Mouse (Mus musculus) kidney, adult 2 months (tissue): ENCODE measurements at regions not wholly inside any gene's neighbourhood (a gene's known extent, or its start where the extent isn't known, plus 50 kb on each side); places are given as distances from the start of the nearest gene placed in this dataset.

Experiments used
- CTCF ChIP-seq: fragments of 200-500 bp; conservative IDR thresholded peaks from 2 replicates; pipeline ENCODE4 v1.5.1; 2011; ENCODE audit warnings: low read depth, mild to moderate bottlenecking, control low read depth, low read length, moderate library complexity, mixed read lengths; ENCODE audit not compliant: insufficient read depth, insufficient read length
- POLR2A ChIP-seq: fragments of 200-500 bp; IDR thresholded peaks from one replicate; pipeline ENCODE4 v1.6.1; 2011; ENCODE audit warnings: low read depth, low read length, control low read depth

DNA sequence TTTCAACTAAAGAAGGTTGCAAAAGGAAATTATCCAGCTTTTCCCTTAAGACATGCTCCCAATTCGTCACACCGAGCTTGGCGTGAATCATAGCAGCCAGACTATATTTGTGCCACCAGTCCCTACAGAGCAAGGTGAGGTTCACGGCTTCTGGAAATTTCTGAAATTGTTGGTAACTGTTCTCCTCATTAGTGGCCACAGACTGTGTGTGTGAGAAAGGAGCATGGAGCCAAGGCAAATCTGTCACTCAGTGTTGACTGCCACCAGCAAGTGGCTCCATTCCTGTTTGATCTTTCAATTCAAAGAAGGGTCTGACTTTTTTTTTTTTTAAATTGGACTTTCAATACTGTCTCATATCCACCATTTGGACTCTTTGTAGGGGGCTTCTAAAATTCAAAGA is 156.1 kb upstream of the Rapgef5 start:
- TF ChIP-seq CTCF (no peak), POLR2A (no peak)
